Mouse (Mus musculus): ENCODE data around the gene Sox14.

Sox14 gene

DNA sequence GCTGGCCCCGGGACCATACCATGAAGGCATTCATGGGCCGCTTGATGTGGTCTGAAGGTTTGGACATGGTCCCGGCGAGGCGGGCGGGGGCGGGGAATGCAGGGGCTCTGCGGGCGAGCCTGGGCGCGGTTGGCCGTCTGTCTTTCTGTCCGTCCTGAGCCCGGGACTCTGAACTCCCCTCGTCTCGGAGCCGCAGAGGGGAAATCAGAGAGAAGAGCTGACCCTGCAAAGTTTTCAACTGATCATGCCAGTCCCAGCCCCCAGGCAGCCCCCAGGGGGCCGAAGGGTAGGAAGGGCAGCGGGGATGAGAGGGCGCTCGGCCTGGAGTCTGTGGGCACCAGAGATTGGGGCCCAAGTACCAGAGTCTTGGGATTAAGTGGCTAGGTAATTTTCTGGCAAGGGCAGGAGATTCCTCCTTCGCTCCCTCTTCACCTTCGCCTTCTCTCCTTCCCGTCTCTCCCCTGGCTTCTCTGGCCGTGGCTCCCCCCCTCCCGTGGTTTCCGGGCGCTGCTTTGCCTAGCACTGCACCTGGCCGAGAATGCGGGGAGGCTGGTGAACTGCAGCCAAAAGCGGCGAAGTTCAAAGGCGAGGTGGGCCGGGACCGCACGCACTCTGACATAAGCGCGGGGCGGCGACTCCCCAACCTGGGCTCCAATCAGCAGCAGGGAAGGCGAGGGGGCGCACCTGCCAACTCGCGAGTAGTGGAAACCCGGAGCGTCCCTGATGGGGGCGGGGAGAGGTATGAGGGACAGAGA, at the start of gene Sox14:
Gene Sox14, minus strand, starts transcription at position 553 of the 755 bp plus-strand sequence.
- no peak for DNase-seq (ENCODE audit: low spot score in 2 of 2)

DNA sequence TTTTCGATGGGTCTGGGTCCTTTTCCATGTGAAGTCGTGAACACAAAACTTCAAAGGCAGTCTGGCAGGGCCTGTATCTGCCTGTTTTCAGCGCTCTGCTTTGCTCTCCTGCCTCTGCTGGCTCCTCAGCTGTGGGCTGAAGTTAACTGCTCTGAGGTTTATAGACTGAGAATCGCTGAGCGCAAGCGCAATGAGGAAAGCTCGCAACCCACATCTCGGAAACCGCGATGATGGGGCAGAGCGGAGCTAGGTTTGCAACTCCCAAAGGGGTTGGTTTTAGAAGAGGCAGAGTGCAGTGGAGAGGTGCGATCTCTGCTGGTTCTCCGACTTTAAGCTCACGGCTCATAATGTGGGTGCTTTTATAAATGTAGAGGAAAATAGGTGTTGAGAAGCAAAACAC, 3.3 kb upstream of the Sox14 start:
- no peak for DNase-seq (ENCODE audit: low spot score in 2 of 2)

DNA sequence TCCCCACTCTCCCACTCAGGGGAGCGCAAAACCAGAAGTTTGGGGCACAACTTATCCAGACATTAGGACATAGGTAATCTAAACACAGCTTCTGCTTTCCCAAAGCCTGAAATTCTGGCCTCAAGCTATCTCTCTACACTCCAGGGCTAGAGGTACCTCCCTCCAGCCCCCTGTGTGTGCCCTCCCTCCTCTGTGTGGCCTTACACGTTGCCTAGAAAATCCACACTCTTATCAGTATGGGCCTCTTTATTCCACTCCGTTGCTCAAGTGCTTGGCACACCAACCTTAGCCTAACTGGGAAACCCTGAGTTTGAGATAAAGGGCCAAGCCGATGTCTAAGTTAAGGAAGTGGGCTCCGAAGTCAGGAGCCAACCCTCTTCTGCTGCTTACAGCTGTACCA, 2.6 kb upstream of the Sox14 start:
- no peak for DNase-seq (ENCODE audit: low spot score in 2 of 2)

DNA sequence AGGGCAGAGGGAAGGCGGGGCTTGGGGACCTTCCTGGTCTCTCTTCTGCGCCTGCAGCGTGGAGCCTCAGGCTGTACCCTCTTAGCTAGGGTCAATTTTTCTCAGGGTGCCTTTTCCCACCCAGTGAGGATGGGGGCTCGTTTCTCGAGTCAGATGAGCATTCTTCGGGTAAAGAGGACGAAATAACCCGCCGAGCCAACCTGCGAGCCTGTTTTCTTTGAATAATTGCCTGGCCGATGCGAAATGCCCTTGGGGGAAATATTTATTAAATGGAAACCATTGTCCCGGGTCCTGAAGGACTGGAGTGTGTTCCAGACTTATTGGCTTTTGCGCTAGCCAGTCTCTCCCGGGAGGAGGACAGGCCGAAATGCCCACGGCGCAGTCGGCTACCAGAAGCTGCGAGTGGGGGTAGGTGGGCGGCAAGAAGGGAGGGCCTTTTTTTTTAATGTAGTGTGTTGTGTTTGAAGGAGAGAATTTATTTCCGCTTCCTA, 1.1 kb upstream of the Sox14 start:
- no peak for DNase-seq (ENCODE audit: low spot score in 2 of 2)

DNA sequence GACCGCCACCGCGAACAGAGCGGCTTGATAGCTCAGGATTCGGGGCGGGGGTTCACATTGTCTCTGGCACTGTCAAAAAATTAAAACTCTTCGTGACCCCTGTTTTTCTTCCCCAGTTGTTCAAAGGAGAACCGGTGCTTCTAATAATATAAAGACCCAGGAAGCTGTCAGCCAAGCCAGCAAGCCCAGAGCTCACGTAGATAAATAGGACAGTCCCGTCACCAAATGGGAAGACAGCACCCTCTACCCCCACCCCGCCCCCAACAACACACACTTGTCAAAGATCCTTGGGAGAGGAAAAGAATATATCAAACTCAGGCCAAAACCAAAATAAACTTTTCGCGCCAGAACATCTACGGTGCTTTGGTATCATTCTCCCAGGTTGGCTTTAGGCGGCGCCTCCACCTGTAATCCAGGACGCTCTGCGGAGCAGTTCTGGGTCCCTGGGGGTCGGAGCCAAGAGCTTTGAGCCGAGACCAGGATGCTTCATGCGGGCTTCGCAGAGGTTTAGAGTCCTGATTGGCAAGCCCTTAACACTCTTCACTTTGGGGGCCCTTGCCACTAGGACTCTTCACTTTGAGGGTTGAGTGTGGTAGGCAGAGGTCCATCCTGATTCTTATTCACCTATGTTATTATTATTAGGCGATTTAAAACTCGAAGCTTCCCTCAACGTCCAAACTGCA, 544 bp upstream of the Sox14 start:
- DNase-seq (ENCODE audit: low spot score in 2 of 2), result no peak

DNA sequence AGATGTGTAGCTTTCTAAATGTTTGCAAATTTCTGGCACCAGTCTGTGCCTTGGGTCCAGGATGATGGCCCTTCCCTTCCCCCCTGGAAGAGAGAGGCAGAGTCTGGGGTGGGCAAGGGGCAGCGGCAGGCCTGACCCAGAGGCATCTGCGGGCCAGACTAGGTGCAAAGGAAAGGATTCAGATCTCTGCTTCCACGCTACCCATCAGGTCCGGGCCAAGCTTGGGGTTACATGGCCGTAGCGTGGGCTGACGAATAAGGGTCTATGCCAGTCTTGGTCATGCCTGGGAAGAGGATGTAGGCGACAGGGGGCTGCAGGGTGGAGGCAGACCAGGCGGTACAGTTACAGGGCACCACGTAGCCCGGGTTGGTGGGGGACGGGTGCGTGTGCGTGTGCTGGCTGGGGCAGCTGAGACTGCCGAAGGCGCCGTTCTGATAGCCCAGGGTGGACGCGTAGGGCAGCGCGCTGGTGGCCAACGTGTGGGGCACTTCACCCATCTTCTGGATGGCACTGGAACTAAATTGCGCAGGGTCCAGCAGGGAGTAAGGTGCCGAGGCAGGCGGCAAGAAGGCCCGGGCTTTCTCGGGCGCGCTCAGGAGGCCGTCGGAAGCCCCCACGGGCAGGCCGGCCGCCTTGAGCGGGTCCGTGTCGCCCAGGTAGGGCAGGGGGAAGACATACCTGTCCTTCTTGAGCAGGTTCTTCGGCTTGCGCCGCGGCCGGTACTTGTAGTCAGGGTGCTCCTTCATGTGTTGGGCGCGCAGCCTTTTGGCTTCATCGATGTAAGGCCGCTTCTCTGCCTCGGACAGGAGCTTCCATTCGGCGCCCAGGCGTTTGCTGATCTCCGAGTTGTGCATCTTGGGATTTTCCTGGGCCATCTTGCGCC, 994 bp downstream of the Sox14 start:
- DNase-seq (ENCODE audit: low spot score in 2 of 2), result no peak

DNA sequence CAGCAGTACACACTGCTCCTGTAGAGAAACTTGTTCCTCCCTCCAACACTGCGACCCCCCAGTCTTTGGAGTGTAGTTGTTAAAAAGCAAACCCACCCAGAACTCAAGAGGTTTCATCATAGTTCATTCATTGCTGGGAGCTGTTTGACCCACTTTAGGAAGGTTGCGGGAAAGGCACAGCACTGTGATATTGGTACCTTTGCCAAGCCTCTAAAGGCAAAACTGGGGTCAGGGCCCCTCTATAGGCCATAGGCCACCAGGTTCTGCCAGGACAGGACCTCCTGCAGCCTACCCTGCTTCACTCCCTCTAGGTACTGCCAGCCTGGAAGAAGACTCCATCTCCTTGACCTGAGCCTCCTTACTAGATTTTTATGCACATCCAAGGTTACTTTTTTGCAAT, 2.2 kb downstream of the Sox14 start:
- DNase-seq (ENCODE audit: low spot score in 2 of 2), result no peak

DNA sequence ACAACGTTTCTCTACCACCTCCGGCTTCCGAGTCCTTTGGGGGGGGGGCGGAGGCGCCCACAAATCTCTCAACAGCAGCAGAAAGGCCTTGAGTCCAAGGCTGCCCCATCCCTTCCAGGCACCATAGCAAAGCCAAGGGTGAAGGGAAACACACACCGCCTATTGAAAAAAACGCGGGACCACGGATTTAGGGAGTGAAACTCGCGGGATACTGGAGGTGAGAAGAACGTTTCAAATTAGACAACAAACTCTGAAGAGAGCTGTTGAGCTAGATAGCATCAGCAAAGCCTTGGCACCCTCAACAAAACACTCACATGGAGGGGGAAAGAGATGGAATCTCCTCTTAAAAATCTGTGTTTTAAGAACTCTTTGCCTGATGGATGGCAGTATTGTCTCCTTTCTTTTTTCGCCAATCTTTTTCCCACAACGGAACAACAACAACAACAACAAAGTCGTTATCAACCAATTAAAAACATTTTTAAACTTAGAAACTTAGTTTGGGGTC, 2.8 kb downstream of the Sox14 start:
- no peak for DNase-seq (ENCODE audit: low spot score in 2 of 2)

DNA sequence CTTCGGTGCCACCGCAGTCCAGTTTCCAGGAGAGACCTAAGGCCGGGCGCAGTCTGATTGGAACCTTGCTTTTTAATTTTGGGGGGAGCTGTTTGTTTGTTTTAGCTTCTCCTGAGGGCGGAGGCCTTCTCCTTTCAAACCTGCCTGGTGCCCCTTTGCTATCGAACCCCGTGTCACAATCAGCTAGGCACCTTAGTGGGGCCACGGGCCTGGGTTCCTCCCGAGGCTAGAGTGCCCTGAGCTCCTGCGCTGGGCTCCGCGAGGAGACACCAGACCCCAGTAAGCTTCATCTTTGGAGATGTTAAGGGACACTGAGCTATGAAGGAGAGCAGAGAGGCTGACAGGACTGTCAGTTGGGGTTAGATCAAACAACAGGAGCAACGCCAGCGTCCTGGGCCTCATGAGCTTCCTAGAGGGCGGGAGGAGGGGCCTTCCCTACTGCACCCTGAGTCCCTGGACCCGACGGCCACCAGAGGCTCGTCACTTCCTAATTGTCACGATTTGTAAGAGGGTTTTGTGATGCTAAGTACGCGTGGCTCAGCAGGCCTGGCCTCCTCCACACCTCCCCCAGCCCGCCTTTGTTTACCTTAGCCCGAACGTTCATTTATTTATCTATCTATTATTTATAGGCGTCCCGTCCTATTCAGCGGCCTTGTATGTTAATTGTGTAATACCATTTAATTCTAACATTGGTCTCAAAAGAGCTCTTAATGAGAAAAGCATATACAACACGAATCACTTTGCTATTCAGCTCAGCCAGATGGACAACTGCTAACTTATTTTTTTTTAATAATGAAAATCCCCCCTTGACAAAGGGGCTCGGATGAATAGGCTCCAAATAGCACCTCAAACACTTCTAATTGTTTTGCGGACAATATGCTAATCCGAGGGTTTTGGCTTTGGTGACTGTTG, 3.5 kb downstream of the Sox14 start:
- no peak for DNase-seq (ENCODE audit: low spot score in 2 of 2)

DNA sequence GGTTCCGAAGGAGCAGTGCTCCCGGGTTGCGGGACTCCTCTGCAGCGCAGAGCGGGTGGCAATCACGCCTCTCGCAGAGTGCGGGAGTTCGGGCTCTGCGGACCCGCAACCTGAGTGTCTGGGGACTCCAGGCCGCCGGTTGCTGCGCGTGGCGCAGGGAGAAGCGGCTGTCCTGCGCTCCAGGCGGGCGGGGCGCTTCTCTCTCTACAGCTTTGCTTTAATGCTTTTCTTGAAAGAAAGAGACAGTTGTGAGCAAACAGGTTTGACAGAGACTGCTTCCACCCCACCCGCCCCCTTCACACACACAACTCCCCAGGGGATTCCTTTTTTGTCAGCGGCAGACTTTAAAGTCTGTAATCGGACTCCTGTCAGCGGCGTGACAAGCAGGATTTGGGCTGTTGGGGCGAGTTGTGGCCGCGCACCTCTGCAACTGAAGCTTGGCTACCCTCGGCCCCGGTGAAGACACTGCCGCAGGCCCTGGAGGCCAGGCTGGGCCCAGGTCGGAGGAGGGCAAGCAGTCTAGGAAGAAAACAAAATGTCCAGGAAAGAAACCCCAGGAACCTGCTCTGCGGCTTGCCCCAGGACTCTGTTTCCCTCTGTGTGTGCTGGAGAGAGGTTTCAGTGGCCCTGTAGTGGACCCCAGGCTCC, 4.3 kb downstream of the Sox14 start:
- DNase-seq (ENCODE audit: low spot score in 2 of 2), result no peak

DNA sequence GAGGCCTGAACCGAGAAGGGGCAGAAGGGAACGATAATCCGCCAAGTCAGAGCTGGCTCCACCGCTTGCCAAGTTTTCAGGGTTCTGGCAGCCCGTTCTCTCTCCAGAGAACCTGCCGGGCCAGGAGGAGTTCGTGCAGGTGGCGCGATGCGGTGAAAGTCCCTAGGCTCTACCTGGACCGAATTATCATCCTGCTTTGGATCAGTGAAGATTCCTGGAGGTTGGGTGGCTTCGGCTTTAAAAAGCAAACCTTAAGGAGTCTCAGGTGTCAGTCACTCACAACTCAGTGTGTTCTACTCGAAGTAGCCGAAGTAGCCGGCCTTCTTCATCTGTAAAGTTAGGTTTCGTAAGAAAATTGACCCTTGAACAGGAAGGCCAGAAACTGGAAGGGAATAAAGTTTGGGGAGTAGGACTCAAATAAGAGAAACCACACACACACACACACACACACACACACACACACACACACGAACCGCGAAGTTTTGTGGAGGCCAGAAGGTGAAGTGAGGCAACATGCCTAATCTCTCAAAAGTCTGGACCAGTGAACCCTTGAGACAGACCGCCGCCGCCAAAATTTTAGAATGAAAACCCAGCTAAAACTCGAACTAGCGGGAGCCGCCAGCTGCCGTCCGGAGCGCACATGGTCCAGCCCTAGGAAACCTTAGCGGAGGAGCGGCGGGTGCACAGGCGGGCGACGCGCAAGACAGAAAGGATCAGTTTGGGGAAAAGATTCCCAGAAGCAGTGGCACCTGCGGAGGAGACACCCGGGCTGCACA, 5.0 kb downstream of the Sox14 start:
- no peak for DNase-seq (ENCODE audit: low spot score in 2 of 2)

DNA sequence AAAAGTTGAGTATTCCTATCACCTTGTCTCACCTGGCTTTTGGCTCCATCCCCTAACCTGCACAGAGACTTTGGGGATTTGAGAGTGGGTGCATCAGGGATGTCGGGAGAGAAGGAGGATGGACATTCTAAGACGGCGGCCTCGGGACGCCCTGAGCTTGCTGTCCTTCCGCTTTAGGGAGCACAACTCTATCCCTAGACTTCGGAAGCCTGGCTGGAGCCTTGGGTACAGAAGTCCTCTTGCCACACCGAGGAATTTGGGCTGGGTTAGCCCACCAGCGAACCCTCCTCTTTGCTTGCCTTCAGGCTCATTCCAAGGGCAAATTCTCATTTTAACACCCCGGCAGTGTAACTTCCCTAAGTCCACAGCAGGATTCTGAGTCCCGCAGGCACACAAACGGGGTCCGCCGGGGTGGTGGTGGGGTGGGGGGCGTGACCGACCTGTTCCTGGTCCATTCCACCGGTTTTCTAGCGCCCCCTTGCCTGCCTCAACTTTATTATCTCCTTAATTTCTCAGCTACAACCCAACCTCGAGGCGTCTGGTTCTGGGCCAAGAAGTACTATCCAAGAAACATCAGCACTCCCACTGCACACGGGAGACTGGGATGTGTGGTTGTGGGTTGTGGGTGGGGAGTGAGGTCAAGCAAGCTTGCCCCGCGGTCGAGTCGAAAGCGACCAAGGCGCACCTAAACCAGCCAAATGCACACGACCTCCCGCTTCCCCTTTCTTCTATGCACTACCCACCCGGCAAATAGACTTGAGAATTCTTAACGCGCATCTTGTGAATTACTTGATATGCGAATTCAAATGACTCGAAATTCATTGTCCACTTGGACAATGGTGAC, 5.8 kb downstream of the Sox14 start:
- DNase-seq (ENCODE audit: low spot score in 2 of 2), result no peak

DNA sequence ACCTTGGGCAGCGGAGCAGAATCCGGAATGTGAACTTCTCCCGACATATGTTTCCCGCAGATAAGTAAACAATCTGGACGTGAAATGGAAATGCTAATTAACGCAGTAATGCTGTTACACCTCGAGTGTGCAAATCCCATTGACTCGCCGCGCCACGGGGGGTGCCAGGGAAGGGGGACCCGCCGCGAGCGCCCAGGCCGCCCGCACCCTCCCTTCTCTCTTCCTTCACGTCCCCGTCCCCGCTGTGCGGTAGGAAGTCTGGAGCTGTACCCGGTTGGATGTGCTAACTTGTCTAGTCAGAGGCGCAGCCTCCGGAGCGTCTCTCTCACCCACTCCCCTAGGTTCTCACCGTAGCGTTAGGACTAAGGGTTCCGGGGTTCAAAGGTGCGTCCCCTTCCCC, 6.7 kb downstream of the Sox14 start:
- no peak for DNase-seq (ENCODE audit: low spot score in 2 of 2)

DNA sequence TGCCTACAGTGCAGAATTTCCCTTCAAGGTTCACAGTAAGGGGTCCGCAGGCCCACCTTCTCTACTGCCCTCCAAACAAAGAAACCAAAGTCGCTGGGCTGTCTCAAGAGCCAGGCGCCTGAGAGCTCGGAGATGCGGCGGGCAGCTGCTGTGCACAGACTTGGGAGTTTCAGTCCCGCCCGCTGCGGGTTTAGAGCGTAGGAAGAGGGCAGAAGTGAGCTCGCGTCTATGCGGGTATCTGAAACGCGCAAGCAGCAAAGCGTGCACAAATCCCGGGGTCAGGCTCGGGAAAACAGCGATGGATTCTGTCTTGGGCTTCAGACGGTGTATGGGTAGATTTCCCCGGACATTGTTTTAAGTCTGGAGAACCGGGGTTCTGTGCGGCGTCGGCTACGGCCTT, 7.4 kb downstream of the Sox14 start:
- DNase-seq (ENCODE audit: low spot score in 2 of 2), result no peak

DNA sequence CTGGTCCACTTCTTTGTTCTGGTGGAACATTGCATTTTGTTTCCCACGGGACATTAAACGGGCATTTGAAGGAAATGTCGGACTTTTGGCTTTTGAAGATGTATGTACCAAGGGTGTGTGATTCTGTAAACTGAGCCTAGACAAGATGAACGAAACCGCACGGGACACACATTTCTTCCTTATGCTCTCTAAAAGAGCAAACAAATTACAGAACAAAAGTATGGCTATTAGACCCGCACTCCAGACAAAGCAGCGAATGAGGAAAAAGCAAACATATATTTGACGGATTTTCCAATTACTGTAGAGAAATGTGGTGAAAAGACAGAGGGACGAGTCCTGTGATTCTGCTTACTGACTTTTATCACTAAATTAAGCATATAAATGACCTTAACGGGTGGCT, 7.9 kb downstream of the Sox14 start:
- DNase-seq (ENCODE audit: low spot score in 2 of 2), result no peak

DNA sequence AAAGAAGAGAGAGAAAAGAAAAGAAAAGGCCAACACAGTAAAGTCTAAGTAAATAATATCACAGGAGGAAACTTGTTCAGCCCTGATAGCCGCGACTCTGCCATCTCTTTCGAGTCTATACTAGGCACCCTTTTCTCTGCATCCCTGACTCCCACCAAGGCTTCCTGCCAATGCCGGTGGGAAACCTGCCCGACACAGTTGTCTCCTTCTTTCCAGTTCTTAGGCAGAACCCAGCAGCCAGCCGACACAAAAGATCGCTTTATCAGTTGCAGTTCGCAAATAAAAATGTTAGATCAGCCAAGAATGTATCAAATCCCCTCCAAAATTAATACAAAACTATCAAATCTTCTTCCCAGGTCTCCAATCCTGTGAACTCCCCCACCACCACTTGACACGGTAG, 13.0 kb downstream of the Sox14 start:
- no peak for DNase-seq (ENCODE audit: low spot score in 2 of 2)

DNA sequence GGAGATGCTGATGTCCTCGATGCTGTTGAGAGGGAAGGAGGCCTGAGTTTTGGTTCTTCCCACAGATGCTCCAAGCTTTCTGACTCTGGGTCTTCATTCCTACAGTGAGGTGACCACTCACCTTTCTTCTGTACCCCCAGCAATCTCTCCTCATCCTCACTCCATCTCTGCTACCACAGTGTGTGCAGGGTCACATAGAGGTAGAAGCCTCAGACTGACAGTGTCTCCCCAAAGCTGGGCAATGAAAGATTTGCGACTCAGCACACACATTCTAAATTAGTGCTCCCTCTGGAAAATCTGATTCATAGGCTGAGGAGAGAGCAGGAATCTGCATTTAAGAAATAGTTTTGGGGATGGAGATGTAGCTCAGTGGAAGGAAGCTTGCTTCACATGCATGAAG, 21.5 kb downstream of the Sox14 start:
- no peak for DNase-seq (ENCODE audit: low spot score in 2 of 2)

DNA sequence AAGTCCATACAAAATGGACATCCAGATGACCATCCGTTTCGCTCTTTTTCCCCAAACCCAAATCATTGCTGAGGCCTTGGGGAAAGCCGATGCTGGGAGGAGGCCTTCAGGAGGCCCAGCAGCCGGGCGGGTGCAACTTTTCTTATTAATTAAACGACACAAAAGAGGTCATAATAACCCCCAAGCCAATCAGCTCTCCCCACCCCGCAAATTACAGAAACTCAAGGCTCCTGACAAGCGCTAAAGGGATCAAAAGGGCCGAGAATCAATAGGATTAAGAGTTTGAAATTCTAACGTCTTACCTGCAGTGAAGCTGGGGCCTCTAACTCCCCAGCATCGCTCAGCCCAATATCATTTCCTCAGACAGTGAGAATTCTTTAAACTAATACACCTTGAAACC, 22.6 kb downstream of the Sox14 start:
- no peak for DNase-seq (ENCODE audit: low spot score in 2 of 2)

DNA sequence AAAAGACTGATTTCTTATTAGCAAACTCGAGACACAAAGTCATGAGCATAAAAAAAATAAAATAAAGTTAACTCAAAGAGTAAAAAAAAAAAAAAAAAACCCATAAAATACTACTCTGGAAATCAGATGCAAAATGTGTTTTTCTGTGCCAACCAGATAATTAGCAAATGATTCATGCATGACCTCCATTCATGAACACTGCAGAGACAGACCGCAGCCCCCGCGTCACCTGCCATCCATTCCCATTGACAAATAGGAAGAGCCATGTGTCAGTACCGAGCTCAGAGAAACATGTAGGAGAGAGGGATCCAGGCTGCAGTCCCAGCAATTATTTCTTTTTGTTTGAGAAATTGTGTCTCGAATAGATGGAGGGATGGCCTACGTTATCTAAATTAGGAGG, 25.6 kb downstream of the Sox14 start:
- no peak for DNase-seq (ENCODE audit: low spot score in 2 of 2)

All from frontal cortex, postnatal 25 days (tissue).